Mouse (Mus musculus) heart, postnatal 0 days (tissue): ENCODE data around the gene Gck.

Source experiments
- CTCF ChIP-seq: IDR thresholded peaks from 2 replicates; pipeline ENCODE4 v1.5.1; 2016; ENCODE audit warnings: antibody characterized with exemption, control low read depth, low read depth
- EP300 ChIP-seq: IDR thresholded peaks from 2 replicates; pipeline ENCODE4 v1.6.1; 2016; ENCODE audit warnings: antibody characterized with exemption, low read depth

DNA sequence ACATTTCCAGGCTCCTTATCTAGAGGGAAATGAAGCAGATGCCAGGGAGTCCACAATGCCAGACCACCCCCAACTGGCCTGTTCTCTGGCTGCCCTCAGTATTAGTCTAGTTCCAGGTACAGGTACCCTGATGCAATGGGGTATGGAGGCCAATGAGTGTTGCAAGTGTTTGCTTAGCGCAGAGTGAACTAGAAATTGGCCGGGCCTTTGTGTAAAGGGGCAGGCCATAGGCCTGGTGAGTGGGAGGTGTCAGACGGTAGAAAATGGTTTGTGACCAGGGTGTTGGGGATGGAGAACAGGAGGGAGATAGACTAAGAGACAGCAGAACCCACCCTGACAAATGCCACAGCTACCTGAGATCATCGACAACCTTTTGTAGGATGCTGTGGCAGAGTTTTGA lies 30.3 kb downstream of the Gck start:
- TF ChIP-seq CTCF (no peak), EP300 (no peak)
